Mouse (Mus musculus): ENCODE data around the gene Eif4a2.

DNA sequence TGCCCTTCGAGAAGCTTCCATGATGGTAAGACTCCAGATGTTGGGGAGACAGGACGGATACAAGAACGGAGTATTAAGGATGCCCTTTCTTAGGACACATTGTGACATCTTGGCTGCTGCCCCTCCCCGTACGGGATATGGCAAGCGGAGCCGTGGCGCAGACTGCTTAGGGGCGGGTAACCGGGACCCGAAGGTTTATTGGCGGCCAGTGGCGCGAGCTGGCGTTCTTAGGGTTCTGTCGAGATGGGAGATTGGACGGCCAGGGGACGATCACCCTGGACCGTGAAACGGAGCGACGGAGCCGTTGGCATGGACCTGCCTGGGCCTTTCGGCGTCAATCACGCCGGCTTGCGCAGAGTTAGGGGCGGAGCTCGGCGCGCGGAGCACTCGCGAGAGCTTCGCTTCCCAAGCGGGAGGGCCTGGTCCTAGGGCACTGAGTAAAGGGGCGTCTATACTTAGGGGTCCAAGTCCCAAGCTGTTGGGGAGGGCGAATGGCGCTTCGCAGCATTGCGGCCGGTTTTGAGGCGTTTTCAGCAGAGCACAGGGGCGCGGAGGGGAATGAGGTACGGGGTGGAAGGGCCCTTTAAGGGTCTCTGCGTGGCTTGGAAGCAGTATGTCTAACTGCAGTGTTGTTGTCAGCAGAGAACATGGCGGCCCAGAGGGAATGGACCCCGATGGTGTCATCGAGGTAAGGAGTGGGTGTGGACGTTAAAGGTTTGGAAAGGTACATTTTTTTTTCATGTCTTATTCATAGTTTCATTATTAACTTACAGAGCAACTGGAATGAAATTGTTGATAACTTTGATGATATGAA, 909 bp downstream of the Eif4a2 start:
- TF ChIP-seq GATA1 (IDR thresholded peaks at IDR 0.05; ENCODE audit: borderline replicate concordance, low read length) (no peak), FLI1 (IDR thresholded peaks at IDR 0.05; ENCODE audit: low read length) (no peak)
